Mouse (Mus musculus) midbrain, embryonic 11.5 days (tissue): ENCODE measurements at regions not wholly inside any gene's neighbourhood (a gene's known extent, or its start where the extent isn't known, plus 50 kb on each side); places are given as distances from the start of the nearest gene placed in this dataset.

Experiments used
- ATAC-seq: fragments of 200-750 bp; cut with Nextera tagmentation; 2 replicates; pipeline ENCODE4 v1.8.0; 2017; ENCODE audit warnings: moderate TSS enrichment, moderate library complexity; ENCODE audit not compliant: low FRiP score
- DNase-seq: peaks from one replicate; pipeline ENCODE4 v3.0.0; 2015; ENCODE audit warnings: low spot score; ENCODE audit errors: missing footprints
- H3K27ac ChIP-seq: fragments of 300-500 bp; sonication (generic); 2 replicates; pipeline ENCODE4 v1.5.1; 2014; ENCODE audit warnings: low read depth, low read length
- H3K27me3 ChIP-seq: fragments of 300-500 bp; sonication (generic); 2 replicates; pipeline ENCODE4 v1.6.1; 2014; ENCODE audit warnings: mild to moderate bottlenecking, low read length, moderate library complexity, mixed read lengths; ENCODE audit not compliant: control insufficient read depth, insufficient read depth
- H3K36me3 ChIP-seq: fragments of 300-500 bp; sonication (generic); 2 replicates; pipeline ENCODE4 v1.6.1; 2014; ENCODE audit warnings: mild to moderate bottlenecking, low read length, moderate library complexity, mixed read lengths; ENCODE audit not compliant: control insufficient read depth, insufficient read depth
- H3K4me1 ChIP-seq: fragments of 300-500 bp; sonication (generic); 2 replicates; pipeline ENCODE4 v1.6.1; 2014; ENCODE audit warnings: low read length; ENCODE audit not compliant: control insufficient read depth, insufficient read depth
- H3K4me2 ChIP-seq: fragments of 300-500 bp; sonication (generic); 2 replicates; pipeline ENCODE4 v1.6.1; 2014; ENCODE audit warnings: mild to moderate bottlenecking, moderate library complexity
- H3K4me3 ChIP-seq: fragments of 300-500 bp; sonication (generic); 2 replicates; pipeline ENCODE4 v1.5.1; 2014; ENCODE audit warnings: low read depth, low read length
- H3K9ac ChIP-seq: fragments of 300-500 bp; sonication (generic); 2 replicates; pipeline ENCODE4 v1.6.1; 2014; ENCODE audit warnings: low read length
- H3K9me3 ChIP-seq: fragments of 300-500 bp; sonication (generic); 2 replicates; pipeline ENCODE4 v1.6.1; 2016; ENCODE audit warnings: low read length; ENCODE audit not compliant: control insufficient read depth
- WGBS: fragments of 180-500 bp; shearing (Covaris S2); extraction: QIAGEN DNeasy Blood & Tissue Kit; methylation state at CpG from one replicate; pipeline ENCODE4 v1.1.7; 2014; 5-methylcytosine and 5-hydroxymethylcytosine counted together

DNA sequence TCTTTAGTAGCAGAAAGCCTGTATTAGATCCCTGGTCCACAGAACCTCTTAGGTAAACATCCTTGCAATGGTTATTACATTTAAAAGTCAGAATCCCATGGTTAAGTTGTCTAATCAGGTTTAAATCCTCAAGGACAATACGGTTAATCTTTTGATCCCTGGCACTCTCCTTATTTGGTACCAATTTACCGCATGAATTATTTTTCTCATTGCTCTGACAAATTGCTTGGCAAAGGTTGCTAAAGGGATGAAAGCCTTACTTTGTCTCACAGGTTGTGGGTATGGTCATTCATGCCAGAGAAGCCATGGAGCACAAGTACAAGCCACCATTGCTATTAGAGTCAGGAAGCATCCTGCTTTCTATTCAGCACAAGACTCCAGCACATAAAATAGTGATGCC is 765.0 kb downstream of the Cdh9 start:
- H3K36me3 ChIP-seq, result no peaks in the 10 kb centered on the region
- WGBS, result 74% methylated on average over 2 of the region's 2 CpGs
- no peak overlapping the region for H3K4me3 ChIP-seq
- H3K9me3 ChIP-seq, result no peaks in the 10 kb centered on the region
- no peaks in the 10 kb centered on the region for H3K27me3 ChIP-seq
- ATAC-seq (no peak), DNase-seq (no peak)
- H3K4me2 ChIP-seq, result no peak overlapping the region
- H3K9ac ChIP-seq, result no peak overlapping the region
- H3K27ac ChIP-seq, result no peak overlapping the region
- H3K4me1 ChIP-seq, result no peaks in the 10 kb centered on the region
